Mouse (Mus musculus) A20 (cell line): Measurements from ENCODE around the gene Trpd52l3.
A peak's percentile ranks its signal among the peaks of the same experiment; 100 is the strongest.
"Not testable (repeated sequence)": the region's sequence is repeated elsewhere in the genome, so short reads cannot be mapped to it uniquely, and the experiment has no call there.

Experiments
- DNase-seq: peaks from one replicate; pipeline ENCODE4 v3.0.0-alpha.2; 2011; ENCODE audit warnings: low read depth, low spot score

Trpd52l3 gene

GRCm38 (mm10) chr19:30003621-30004020 lies at the start of gene Trpd52l3:
Trpd52l3 (plus strand) TSS chr19:30003790.
- DNase-seq, result no peak

- no peak for DNase-seq
Measured at GRCm38 (mm10) chr19:29953833-29954232, 49.8 kb upstream of the Trpd52l3 start.

- DNase-seq, result no peak
Measured at GRCm38 (mm10) chr19:29955454-29955853, 48.1 kb upstream of the Trpd52l3 start.

- no peak for DNase-seq
Measured at GRCm38 (mm10) chr19:29960906-29961305, 42.7 kb upstream of the Trpd52l3 start.

GRCm38 (mm10) chr19:29961842-29962241 lies 41.7 kb upstream of the Trpd52l3 start:
- no peak for DNase-seq

- DNase-seq, result no peak
Measured at GRCm38 (mm10) chr19:29963598-29964092, 39.9 kb upstream of the Trpd52l3 start.

GRCm38 (mm10) chr19:29967960-29968359 lies 35.6 kb upstream of the Trpd52l3 start:
- no peak for DNase-seq

- DNase-seq, result no peak
Measured at GRCm38 (mm10) chr19:29973396-29973795, 30.2 kb upstream of the Trpd52l3 start.

GRCm38 (mm10) chr19:29978847-29979246 lies 24.7 kb upstream of the Trpd52l3 start:
- peak; percentile 55 for DNase-seq

GRCm38 (mm10) chr19:29979452-29980089 lies 24.0 kb upstream of the Trpd52l3 start:
- DNase-seq, result no peak

GRCm38 (mm10) chr19:29984208-29985005 lies 19.2 kb upstream of the Trpd52l3 start:
- no peak for DNase-seq

- DNase-seq, result no peak
Measured at GRCm38 (mm10) chr19:29986464-29987091, 17.0 kb upstream of the Trpd52l3 start.

GRCm38 (mm10) chr19:30000406-30001365 lies 2.9 kb upstream of the Trpd52l3 start:
- no peak for DNase-seq

GRCm38 (mm10) chr19:30001550-30001949 lies 2.0 kb upstream of the Trpd52l3 start:
- no peak for DNase-seq

- no peak for DNase-seq
Measured at GRCm38 (mm10) chr19:30006371-30006770, 2.8 kb downstream of the Trpd52l3 start.

GRCm38 (mm10) chr19:30010520-30011296 lies 7.1 kb downstream of the Trpd52l3 start:
- no peak for DNase-seq

GRCm38 (mm10) chr19:30014331-30014730 lies 10.7 kb downstream of the Trpd52l3 start:
- DNase-seq, result no peak

GRCm38 (mm10) chr19:30016156-30016555 lies 12.6 kb downstream of the Trpd52l3 start:
- DNase-seq, result no peak

GRCm38 (mm10) chr19:30023419-30023818 lies 19.8 kb downstream of the Trpd52l3 start:
- not testable (repeated sequence) for DNase-seq

- DNase-seq, result peak; percentile 30
Measured at GRCm38 (mm10) chr19:30029002-30029710, 25.6 kb downstream of the Trpd52l3 start.
